Mouse (Mus musculus): ENCODE measurements around the gene Actl11.

Gene Actl11

GRCm38 (mm10) chr9:107963700-107964099 is 35.4 kb downstream of the Actl11 start:
- DNase-seq: peak; percentile 91

- no peak for DNase-seq
Observed at GRCm38 (mm10) chr9:107964681-107965080, 36.4 kb downstream of the Actl11 start.

- DNase-seq: no peak
Observed at GRCm38 (mm10) chr9:107966676-107967075, 38.4 kb downstream of the Actl11 start.

DNA sequence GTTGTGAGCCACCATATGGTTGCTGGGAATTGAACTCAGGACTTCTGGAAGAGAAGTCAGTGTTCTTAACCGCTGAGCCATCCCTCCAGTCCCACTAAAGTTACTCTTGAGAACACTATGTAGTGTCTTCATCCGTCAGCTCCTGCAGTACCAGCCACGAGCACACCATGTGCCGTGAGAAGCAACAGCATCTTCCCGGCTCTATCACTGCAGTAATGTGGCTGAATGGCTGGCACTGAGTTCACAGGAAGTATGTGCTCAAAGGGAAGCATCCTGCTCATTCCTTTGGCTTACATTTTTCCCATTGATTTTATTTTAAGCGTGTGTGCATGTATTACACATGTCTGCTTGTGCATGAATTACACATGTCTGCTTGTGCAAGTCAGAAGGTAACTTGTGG is 39.2 kb downstream of the Actl11 start:
- DNase-seq: no peak

DNA sequence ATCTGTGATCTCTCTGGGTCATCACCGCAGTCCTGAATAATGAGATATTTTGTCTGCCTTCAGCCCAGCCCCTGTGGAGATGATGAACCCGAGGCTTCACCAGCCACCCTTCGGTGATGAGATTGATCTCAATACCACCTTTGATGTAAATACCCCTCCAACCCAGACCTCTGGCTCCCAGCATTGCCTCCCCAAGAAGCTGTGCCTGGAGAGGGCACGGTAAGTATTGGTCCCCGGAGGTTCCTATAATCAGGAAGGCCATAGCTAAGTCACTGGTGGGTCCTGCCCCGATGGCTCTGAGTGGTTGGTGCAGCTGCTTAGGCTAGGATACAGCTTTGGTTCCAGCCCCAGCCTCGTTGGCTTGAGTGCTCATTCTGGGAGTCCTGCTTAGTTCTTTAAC is 40.3 kb downstream of the Actl11 start:
- no peak for DNase-seq

DNA sequence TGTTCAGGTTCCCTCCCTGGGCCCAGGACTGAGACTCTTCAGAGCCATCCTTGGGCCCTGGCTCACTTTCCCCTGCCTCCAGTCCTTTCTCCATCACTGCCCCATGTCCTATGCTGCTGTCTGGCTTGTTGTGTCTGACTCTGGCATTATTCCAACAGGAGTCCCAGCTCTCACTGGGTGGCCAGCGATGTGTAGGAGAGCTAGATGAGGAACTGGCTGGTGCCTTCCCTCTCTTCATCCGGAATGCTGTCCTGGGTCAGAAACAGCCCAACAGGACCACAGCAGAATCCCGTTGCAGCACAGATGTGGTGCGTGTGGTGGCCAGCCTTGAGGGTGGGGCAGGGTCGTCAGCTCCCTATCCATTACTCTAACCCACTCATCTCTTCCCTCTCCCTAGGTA is 42.0 kb downstream of the Actl11 start:
- DNase-seq: no peak

DNA sequence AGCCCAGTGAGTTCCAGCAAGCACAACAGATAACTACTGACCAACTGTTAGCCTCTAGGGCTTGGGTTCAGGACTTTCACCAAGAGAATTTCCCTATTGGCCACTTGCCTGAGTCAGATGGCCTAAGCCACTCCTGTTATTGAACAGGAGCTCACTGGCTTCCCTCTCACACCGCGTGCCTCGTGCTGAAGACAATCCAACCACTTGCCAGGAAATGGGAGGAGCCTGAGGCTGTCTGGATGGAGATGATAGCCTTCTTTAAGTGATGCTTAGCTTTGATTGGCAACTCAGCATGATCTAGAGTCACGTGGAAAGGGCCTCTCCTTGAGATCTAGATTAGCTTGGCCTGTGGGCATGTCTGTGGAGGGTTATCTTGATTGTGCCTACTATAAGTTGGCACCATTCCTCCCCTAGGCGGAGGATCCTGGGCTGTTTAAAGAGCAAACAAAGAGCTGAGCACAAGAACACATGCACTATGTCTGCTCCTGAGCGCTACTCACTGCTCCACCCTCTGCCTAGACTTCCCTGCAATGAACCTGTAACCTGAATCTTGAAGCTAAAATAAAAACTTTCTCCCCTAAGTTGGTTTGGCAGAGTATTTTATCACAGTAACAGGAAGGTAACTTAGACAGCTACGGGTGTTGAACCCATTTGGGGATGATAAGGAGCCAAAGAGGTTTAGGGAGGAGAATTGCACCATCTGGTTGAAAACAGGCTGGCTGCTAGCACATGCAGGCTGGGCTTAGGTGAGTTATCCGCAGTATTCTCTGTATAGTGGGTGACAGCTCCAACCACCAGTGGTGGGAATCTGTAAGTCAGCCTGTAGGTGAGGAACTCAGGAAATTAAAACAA is 43.6 kb downstream of the Actl11 start:
- no peak for DNase-seq

GRCm38 (mm10) chr9:107974491-107975171 is 46.4 kb downstream of the Actl11 start:
- DNase-seq: no peak

DNA sequence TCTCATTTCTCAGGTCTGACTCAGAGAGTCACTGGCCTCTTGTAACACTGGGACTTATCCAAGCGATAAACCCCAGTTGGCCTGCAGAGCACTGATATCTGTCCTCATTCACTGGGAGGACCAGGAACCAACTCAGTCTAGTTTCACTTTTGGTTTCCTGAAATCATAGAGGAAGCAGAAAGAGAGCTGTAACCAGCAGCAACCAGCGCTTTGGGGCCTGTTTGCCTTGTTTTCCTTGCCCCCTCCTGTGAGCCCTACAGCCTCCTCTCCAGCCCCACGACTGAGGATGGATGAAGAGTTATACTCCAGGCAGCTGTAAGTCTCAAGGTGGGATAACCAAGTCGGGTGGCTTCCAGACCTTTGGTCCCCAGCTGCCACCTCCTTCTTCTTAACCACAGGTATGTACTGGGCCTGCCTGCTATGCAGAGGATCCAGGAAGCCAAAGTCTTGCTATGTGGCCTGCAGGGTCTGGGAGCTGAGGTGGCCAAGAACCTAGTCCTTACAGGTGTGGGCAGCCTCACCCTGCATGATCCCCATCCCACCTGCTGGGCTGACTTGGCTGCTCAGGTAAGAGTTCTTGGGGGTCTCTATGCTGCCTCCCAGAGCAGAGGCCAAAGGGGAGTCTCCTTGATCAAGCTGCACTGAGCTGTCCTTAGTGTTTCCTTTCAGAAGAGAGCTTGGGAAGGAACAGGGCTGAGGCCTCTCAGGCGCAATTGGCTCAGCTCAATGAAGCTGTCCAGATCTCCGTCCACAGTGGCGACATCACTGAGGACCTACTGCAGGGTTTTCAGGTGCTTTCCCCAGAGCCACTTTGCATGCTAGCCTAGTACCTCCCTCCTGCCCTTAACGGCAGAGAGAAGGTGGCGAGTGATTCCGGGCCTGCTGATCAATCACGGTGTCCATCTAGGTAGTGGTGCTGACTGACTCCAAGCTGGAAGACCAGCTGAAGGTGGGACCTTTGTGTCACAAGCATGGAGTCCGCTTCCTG is 47.4 kb downstream of the Actl11 start, which contains the start of gene Uba7:
Gene Uba7 (plus strand): TSS at position 107 of the 988 bp plus-strand sequence.
- no peak for DNase-seq

- DNase-seq: no peak
Observed at GRCm38 (mm10) chr9:107978815-107979214, 50.5 kb downstream of the Actl11 start.
